7 mouse cellular contexts compared by ENCODE assay signal in the genomic region with DNA sequence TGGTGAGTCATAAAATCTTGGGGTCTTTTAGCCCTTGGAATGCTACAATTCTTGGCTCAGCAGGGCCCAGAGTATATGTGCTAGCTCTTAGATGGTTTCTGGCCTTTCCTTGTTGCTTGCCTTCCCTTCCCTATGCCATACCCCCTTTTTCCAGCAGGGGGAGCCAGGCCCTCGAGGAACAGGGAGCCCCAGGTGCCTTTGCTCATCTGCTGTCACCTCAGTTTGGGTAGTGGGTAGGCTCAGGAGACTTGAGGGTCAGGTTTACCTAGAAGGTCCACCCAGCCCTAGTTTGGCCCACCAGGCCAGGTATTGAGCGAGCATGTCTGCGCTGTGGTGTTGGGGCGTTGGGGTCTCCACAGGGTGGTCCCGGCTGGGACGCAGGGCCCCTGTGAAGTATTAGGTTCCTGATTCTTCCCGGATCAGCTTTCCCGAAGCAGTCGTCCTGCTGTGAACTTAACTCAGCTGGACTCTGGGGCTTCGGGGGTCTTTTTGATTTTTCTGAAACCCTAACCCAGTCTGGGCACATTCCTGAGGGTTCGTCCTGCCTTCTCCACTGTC. TPM values are rescaled to one million over a fixed set of nuclear protein-coding genes. Genes with fewer than 3 reads are reported as not detected.
A peak's percentile ranks its signal among the peaks of the same experiment; 100 is the strongest.
DNase-seq lines count a peak whose midpoint lies in the region; ATAC-seq lines count a peak whose summit lies in the region.

No protein-coding gene starts in this region.

- peak; percentile 56 for ATAC-seq in intestine, embryonic 14.5 days (replicated peaks; ENCODE audit: low FRiP score, low TSS enrichment, low read depth)
- peak; percentile 45 for ATAC-seq in midbrain, embryonic 11.5 days (ENCODE audit: low FRiP score)

- H3K27me3 ChIP-seq in intestine, embryonic 14.5 days (replicated peaks; ENCODE audit: control insufficient read depth, insufficient read depth, low read length) = no peaks in the 10 kb centered on the region
- H3K27me3 ChIP-seq in midbrain, embryonic 11.5 days (ENCODE audit: control insufficient read depth, insufficient read depth, low read length) = no peaks in the 10 kb centered on the region

- 0 out of 2 replicates have a peak, but pooled peaks cover 4% of the 10 kb centered on the region for H3K9me3 ChIP-seq in intestine, embryonic 14.5 days (ENCODE audit: control insufficient read depth, low read length)
- no peaks in the 10 kb centered on the region for H3K9me3 ChIP-seq in midbrain, embryonic 11.5 days (ENCODE audit: control insufficient read depth, low read length)

- 0 out of 2 replicates have a peak, but pooled peaks cover 7% of the 10 kb centered on the region for H3K36me3 ChIP-seq in intestine, embryonic 14.5 days (ENCODE audit: control insufficient read depth, insufficient read depth, low read length)
- peaks cover 2% of the 10 kb centered on the region; the same call in 1 of the 2 replicates for H3K36me3 ChIP-seq in midbrain, embryonic 11.5 days (ENCODE audit: control insufficient read depth, insufficient read depth, low read length)

- peak overlapping the region; percentile 46 for H3K4me2 ChIP-seq in intestine, embryonic 14.5 days (ENCODE audit: low read length)
- H3K4me2 ChIP-seq in midbrain, embryonic 11.5 days = no peak overlapping the region

- no peak overlapping the region for H3K9ac ChIP-seq in intestine, embryonic 14.5 days (ENCODE audit: low read length)
- H3K9ac ChIP-seq in midbrain, embryonic 11.5 days (ENCODE audit: low read length) = no peak overlapping the region

- H3K4me3 ChIP-seq in intestine, embryonic 14.5 days (ENCODE audit: low read depth, low read length) = no peak overlapping the region
- H3K4me3 ChIP-seq in midbrain, embryonic 11.5 days (ENCODE audit: low read depth, low read length) = no peak overlapping the region

- H3K27ac ChIP-seq in intestine, embryonic 14.5 days (ENCODE audit: low read depth) = no peak overlapping the region
- no peak overlapping the region for H3K27ac ChIP-seq in midbrain, embryonic 11.5 days (ENCODE audit: low read depth, low read length)

- intact Hi-C loops in left cerebral cortex, postnatal 10 days (cut with DNase I) = loop anchor here (1.0 to 10.0 kb wide), 3 partner anchors 228 to 416 kb away; no protein-coding TSS in a partner anchor

- WGBS in intestine, embryonic 14.5 days = 18% methylated on average over 11 of the region's 11 CpGs
- 14% methylated on average over 11 of the region's 11 CpGs for WGBS in midbrain, embryonic 11.5 days

- DNase-seq in adrenal gland, adult (ENCODE audit: inconsistent age in 2 of 2, low spot score in 1 of 2) = peak; percentile 72 to 93
- peak; percentile 87 to 95 for DNase-seq in cerebellum, postnatal 4 days (ENCODE audit: low spot score in 2 of 2)
- peak; percentile 38 to 45 for DNase-seq in gastrocnemius, adult 8-10 months (ENCODE audit: low spot score in 2 of 2)
- peak; percentile 98 for DNase-seq in intestine, embryonic 14.5 days (ENCODE audit: low spot score)
- DNase-seq in left cerebral cortex, postnatal 10 days (ENCODE audit: extremely low spot score in 1 of 2, low spot score in 2 of 2) = peak; percentile 78 to 86
- peak; percentile 98 for DNase-seq in midbrain, embryonic 11.5 days (ENCODE audit: low spot score, missing footprints)
- DNase-seq in spleen, adult 18-20 months = peak; percentile 25 to 74

- peaks cover 7% of the 10 kb centered on the region for H3K4me1 ChIP-seq in intestine, embryonic 14.5 days (replicated peaks; ENCODE audit: control insufficient read depth, insufficient read depth, low read length)
- peaks cover 15% of the 10 kb centered on the region for H3K4me1 ChIP-seq in midbrain, embryonic 11.5 days (ENCODE audit: control insufficient read depth, insufficient read depth, low read length)

RNA-seq across cellular contexts. Expression of a gene that starts 26.6 kb away (rescaled TPM):
- not detected for total RNA-seq in gastrocnemius, adult 8-10 months (2022)
- not detected in 2 replicates for polyA plus RNA-seq in intestine, embryonic 14.5 days (2014; fragmentation: Nextera tagmentation; extraction: Ambion mirVana)
- total RNA-seq in left cerebral cortex, postnatal 10 days (2021) = under 1 TPM in 1 of 2 experiments, not detected in 1; 0.14 TPM
- polyA plus RNA-seq in midbrain, embryonic 11.5 days (2014; fragmentation: Nextera tagmentation; extraction: Ambion mirVana) = 0.06 TPM in 1 of 2 replicates, not detected in the other

RNA-seq across cellular contexts. Expression of a gene that starts 38.8 kb away (rescaled TPM):
- total RNA-seq in gastrocnemius, adult 8-10 months (2022) = not detected
- not detected in 2 replicates for polyA plus RNA-seq in intestine, embryonic 14.5 days (2014; fragmentation: Nextera tagmentation; extraction: Ambion mirVana)
- total RNA-seq in left cerebral cortex, postnatal 10 days (2021) = not detected
- not detected in 2 replicates for polyA plus RNA-seq in midbrain, embryonic 11.5 days (2014; fragmentation: Nextera tagmentation; extraction: Ambion mirVana)

RNA-seq across cellular contexts. Expression of a gene that starts 46.5 kb away (rescaled TPM):
- total RNA-seq in gastrocnemius, adult 8-10 months (2022) = 10 to 100 TPM; 17.0 to 19.0 (median 17.8) TPM
- 52.8 and 54.8 TPM in 2 replicates for polyA plus RNA-seq in intestine, embryonic 14.5 days (2014; fragmentation: Nextera tagmentation; extraction: Ambion mirVana)
- 100 to 1,000 TPM; 128 to 139 TPM for total RNA-seq in left cerebral cortex, postnatal 10 days (2021)
- polyA plus RNA-seq in midbrain, embryonic 11.5 days (2014; fragmentation: Nextera tagmentation; extraction: Ambion mirVana) = 89.6 and 92.3 TPM in 2 replicates

Comparison
In these comparisons a context has a peak if more than half of its experiments do, and no peak if none do; other contexts are left out.
1. DNase-seq: peak in every context shown above with its lines; median percentile 98 in intestine, embryonic 14.5 days; 98 in midbrain, embryonic 11.5 days; 91 in cerebellum, postnatal 4 days; 82 in adrenal gland, adult; 82 in left cerebral cortex, postnatal 10 days; 50 in spleen, adult 18-20 months; 42 in gastrocnemius, adult 8-10 months.
2. RNA of a gene that starts 46.5 kb away (total RNA-seq): 128 to 139 TPM in left cerebral cortex, postnatal 10 days; 17.0 to 19.0 TPM in gastrocnemius, adult 8-10 months; every median in the first group is over 4 times any median in the second.